Mouse (Mus musculus): ENCODE data around the gene Lrmda.

Gene Lrmda

DNA sequence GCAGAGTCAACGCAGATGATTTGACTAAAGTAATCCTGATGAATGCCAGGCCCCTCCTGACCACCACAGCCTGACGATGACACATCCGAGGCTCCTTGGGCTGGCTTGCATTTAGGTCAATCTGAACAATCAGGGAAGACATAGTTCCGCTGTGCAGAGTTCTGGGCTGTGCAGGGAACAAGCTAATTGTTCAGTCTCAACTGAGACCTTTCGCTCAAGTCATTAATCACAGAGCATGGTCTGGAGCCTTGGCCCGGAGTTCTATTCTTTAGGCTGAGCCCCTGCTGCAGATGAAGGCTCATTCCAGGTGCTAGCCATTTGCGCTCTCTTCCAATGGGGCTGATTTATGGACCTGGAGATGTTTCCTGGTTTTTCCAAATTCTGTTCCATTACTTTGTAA lies 844.6 kb downstream of the Lrmda start:
- DNase-seq (ENCODE audit: low spot score) = no peak

GRCm38 (mm10) chr14:22874584-22874983 lies 855.1 kb downstream of the Lrmda start:
- DNase-seq (ENCODE audit: low spot score) = no peak

DNA sequence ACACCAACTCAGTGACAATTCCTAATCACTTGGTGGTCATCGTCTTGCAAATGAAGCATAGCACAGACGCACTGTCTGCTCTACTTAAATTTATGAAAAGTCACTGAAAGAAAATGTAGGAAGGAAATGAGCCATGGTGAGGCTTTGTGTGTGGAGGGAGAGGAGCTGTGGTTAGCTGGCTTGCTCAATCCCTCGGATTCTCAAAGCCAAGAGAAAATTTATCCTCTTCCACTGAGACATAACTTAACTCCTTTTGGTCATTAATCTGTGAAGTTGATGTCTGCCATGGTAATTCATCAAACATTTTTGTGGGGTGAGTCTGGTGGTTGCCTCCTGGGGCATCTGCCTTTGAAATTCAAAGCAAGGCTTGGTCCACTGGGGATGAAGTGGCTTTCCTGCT lies 867.7 kb downstream of the Lrmda start:
- no peak for DNase-seq (ENCODE audit: low spot score)

DNA sequence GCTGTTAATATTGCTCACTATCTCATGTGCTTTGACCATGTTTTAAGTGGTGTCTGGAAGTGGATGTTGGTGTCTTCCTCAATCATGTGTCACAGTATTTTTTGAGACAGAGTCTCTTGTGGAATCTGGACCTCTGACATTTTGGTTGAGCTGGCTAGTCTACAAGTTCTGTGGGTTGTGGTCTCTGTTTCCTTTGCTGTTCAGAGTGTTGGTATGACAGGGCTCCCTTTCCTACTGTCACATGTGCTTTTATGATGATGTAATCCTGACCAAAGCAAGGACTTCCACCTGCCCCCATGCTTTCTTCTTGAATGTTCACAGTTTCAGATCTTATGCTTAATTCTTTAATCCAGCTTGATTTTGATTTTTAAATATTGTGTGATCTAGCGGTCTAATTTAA lies 879.8 kb downstream of the Lrmda start:
- no peak for DNase-seq (ENCODE audit: low spot score)

GRCm38 (mm10) chr14:22902116-22902515 lies 882.6 kb downstream of the Lrmda start:
- no peak for DNase-seq (ENCODE audit: low spot score)

DNA sequence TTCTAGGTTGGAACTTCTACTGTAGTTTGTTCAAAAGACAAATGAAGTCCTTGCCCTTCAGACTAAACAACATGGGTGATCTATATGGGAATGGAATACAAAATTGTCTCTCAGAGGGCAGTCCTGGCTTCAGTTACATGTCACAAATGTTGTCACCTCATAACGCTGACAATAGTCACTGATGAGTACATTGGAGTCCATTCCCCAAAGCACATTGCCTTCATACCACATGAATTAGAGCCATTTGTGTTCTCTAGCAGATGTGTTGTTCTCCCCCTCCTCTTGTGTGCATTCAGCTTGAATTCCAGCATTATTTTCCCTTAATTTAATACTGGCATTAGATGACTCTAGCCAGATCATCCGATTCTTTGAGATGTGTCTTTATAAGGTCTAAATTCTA lies 883.4 kb downstream of the Lrmda start:
- no peak for DNase-seq (ENCODE audit: low spot score)

GRCm38 (mm10) chr14:22905741-22906667 lies 886.5 kb downstream of the Lrmda start:
- DNase-seq (ENCODE audit: low spot score) = no peak

GRCm38 (mm10) chr14:22906716-22907115 lies 887.2 kb downstream of the Lrmda start:
- no peak for DNase-seq (ENCODE audit: low spot score)

- no peak for DNase-seq (ENCODE audit: low spot score)
Observed at GRCm38 (mm10) chr14:22907221-22907620, 887.7 kb downstream of the Lrmda start.

- no peak for DNase-seq (ENCODE audit: low spot score)
Observed at GRCm38 (mm10) chr14:22908006-22908405, 888.5 kb downstream of the Lrmda start.

DNA sequence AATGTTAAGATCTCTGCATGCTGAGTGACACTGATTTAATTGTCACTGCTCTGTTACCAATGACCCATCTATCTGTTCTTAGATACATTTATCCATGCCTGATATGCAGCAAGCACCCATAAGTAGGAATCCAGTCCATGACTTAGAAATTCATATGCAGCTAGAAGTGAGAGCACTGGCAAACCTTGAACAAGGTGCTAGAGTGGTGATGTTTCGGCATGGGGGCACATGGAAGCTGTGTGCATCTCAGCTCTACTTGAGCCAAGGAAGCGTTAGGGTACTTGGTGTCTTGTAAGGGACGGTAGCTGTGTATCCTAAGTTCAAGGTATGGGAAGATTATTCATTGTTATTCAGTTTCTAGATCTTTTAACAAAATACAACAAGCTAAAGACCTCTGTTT lies 896.0 kb downstream of the Lrmda start:
- DNase-seq (ENCODE audit: low spot score) = no peak

GRCm38 (mm10) chr14:22918499-22918898 lies 899.0 kb downstream of the Lrmda start:
- no peak for DNase-seq (ENCODE audit: low spot score)

GRCm38 (mm10) chr14:22918931-22919330 lies 899.4 kb downstream of the Lrmda start:
- no peak for DNase-seq (ENCODE audit: low spot score)

GRCm38 (mm10) chr14:22921152-22921551 lies 901.6 kb downstream of the Lrmda start:
- DNase-seq (ENCODE audit: low spot score) = no peak

- DNase-seq (ENCODE audit: low spot score) = no peak
Observed at GRCm38 (mm10) chr14:22921796-22922195, 902.3 kb downstream of the Lrmda start.

DNA sequence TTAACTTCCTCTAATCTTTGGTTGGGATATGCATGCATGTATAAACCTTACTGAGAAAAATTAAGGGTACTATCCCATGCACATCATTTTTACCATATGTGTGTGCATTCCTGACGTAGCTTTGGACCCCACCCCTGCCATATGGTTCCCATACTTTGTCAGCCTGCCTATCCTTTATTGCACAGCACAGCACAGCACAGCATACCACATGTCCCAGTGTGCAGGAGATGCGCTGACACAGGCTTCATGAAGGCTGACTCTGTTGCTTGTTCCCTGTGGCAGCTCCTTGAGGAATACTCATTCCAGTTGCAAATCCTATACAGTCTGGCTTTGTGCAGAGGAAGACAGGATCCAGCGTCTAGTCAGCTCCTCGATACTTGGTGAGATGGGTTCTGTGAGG lies 903.1 kb downstream of the Lrmda start:
- no peak for DNase-seq (ENCODE audit: low spot score)

GRCm38 (mm10) chr14:22923251-22923650 lies 903.7 kb downstream of the Lrmda start:
- no peak for DNase-seq (ENCODE audit: low spot score)

- no peak for DNase-seq (ENCODE audit: low spot score)
Observed at GRCm38 (mm10) chr14:22928263-22928662, 908.8 kb downstream of the Lrmda start.

- no peak for DNase-seq (ENCODE audit: low spot score)
Observed at GRCm38 (mm10) chr14:22928683-22929082, 909.2 kb downstream of the Lrmda start.

GRCm38 (mm10) chr14:22929585-22929984 lies 910.1 kb downstream of the Lrmda start:
- no peak for DNase-seq (ENCODE audit: low spot score)

- DNase-seq (ENCODE audit: low spot score) = no peak
Observed at GRCm38 (mm10) chr14:22930488-22931046, 911.1 kb downstream of the Lrmda start.

GRCm38 (mm10) chr14:22931114-22931822 lies 911.8 kb downstream of the Lrmda start:
- no peak for DNase-seq (ENCODE audit: low spot score)

DNA sequence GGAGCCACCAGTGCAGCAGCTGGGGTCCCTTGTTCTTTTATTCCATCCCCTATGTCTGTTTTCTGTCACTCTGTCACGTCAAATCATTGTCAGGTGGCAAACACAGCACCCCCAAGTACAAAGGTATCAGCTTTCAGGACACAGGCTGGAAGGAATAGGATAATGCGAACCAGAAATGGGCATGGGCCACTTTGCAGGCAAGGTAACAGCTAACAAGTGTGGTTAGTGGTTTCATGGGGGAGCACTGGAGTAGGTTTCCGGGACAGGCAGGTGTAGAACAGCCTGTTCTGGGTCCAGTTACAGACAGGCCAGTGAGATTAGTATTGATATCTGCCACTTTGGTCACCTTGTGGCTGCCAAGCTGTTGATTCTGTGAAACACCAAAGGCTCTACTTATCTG lies 917.2 kb downstream of the Lrmda start:
- no peak for DNase-seq (ENCODE audit: low spot score)

Data from urinary bladder, postnatal 10 days (tissue).